Mouse (Mus musculus) hindbrain, postnatal 0 days (tissue): ENCODE data around the gene Krtap28-10. TPM values are rescaled to one million over a fixed set of nuclear protein-coding genes. Genes with fewer than 3 reads are reported as not detected.

Experiments used
- ATAC-seq: fragments of 200-750 bp; cut with Nextera tagmentation; 2 replicates; pipeline ENCODE4 v1.8.0; 2017; ENCODE audit warnings: mild to moderate bottlenecking, moderate TSS enrichment, moderate library complexity
- DNase-seq: peaks from one replicate; pipeline ENCODE4 v3.0.0-alpha.2; 2015; ENCODE audit warnings: low spot score
- H3K27ac ChIP-seq: fragments of 300-500 bp; sonication (generic); 2 replicates; pipeline ENCODE4 v1.5.1; 2014; ENCODE audit warnings: mild to moderate bottlenecking
- H3K27me3 ChIP-seq: fragments of 300-500 bp; sonication (generic); 2 replicates; pipeline ENCODE4 v1.6.1; 2014; ENCODE audit warnings: low read length, mixed read lengths; ENCODE audit not compliant: insufficient read depth
- H3K36me3 ChIP-seq: fragments of 300-500 bp; sonication (generic); 2 replicates; pipeline ENCODE4 v1.6.1; 2014; ENCODE audit warnings: low read length, mixed read lengths; ENCODE audit not compliant: insufficient read depth
- H3K4me1 ChIP-seq: fragments of 300-500 bp; sonication (generic); 2 replicates; pipeline ENCODE4 v1.6.1; 2014; ENCODE audit warnings: antibody characterized with exemption, low read length, mixed read lengths; ENCODE audit not compliant: insufficient read depth
- H3K4me2 ChIP-seq: fragments of 300-500 bp; sonication (generic); 2 replicates; pipeline ENCODE4 v1.6.1; 2014; ENCODE audit warnings: low read depth, mild to moderate bottlenecking, low read length, moderate library complexity, mixed read lengths
- H3K4me3 ChIP-seq: fragments of 300-500 bp; sonication (generic); 2 replicates; pipeline ENCODE4 v1.5.1; 2014; ENCODE audit warnings: low read length
- H3K9ac ChIP-seq: fragments of 300-500 bp; sonication (generic); replicated peaks from 2 replicates; pipeline ENCODE4 v1.6.1; 2014; ENCODE audit warnings: mild to moderate bottlenecking, low read length, moderate library complexity, mixed read lengths
- H3K9me3 ChIP-seq: fragments of 300-500 bp; sonication (generic); 2 replicates; pipeline ENCODE4 v1.6.1; 2016; ENCODE audit warnings: low read length, mixed read lengths
- CTCF ChIP-seq: IDR thresholded peaks from 2 replicates; pipeline ENCODE4 v1.5.1; 2016; ENCODE audit warnings: antibody characterized with exemption, control low read depth, low read depth
- WGBS: fragments of 180-500 bp; shearing (Covaris S2); extraction: QIAGEN DNeasy Blood & Tissue Kit; methylation state at CpG from one replicate; pipeline ENCODE4 v1.1.7; 2014; 5-methylcytosine and 5-hydroxymethylcytosine counted together
- polyA plus RNA-seq: library from polyadenylated mRNA; unstranded; fragments of >200 nt; fragmentation: Nextera tagmentation; extraction: Ambion mirVana; gene quantifications from 2 replicates; pipeline ENCODE4 v1.2.1, GENCODE M21; 2015
- total RNA-seq: library from RNA; depleted of rRNA; stranded (reverse); fragments of >200 nt; gene quantifications from 2 replicates; pipeline ENCODE4 v1.2.3, GENCODE M21; 2014

Krtap28-10 gene
- total and polyA plus RNA-seq, 2 experiments from 2014 or later: not detected

- Histone ChIP-seq H3K27ac (no peak overlapping the region), H3K4me3 (no peak overlapping the region), H3K4me1 (no peaks in the 10 kb centered on the region), H3K9me3 (no peaks in the 10 kb centered on the region), H3K9ac (no peak overlapping the region), H3K27me3 (no peaks in the 10 kb centered on the region), H3K4me2 (no peak overlapping the region), H3K36me3 (no peaks in the 10 kb centered on the region)
- no peak for TF ChIP-seq CTCF
- DNase-seq (no peak), ATAC-seq (no peak)
- WGBS: 93% methylated on average over 4 of the region's 4 CpGs
Observed at GRCm38 (mm10) chr1:83066577-83066976, 24.3 kb upstream of the Krtap28-10 start.

GRCm38 (mm10) chr1:83064851-83065250 is 22.6 kb upstream of the Krtap28-10 start:
- Histone ChIP-seq H3K9me3 (no peaks in the 10 kb centered on the region), H3K4me2 (no peak overlapping the region), H3K27ac (no peak overlapping the region), H3K27me3 (no peaks in the 10 kb centered on the region), H3K36me3 (no peaks in the 10 kb centered on the region), H3K9ac (no peak overlapping the region), H3K4me1 (no peaks in the 10 kb centered on the region), H3K4me3 (no peak overlapping the region)
- ATAC-seq (no peak), DNase-seq (peak; percentile 68)
- WGBS: 28% methylated on average over 3 of the region's 3 CpGs
- peak; percentile 67 for TF ChIP-seq CTCF

- TF ChIP-seq CTCF: no peak
- Histone ChIP-seq H3K9ac (no peak within 1 kb of the TSS), H3K27ac (no peak within 1 kb of the TSS), H3K4me1 (no peaks in the 10 kb centered on the region), H3K36me3 (no peaks in the 10 kb centered on the region), H3K27me3 (no peaks in the 10 kb centered on the region), H3K4me2 (no peak within 1 kb of the TSS), H3K4me3 (no peak within 1 kb of the TSS), H3K9me3 (no peaks in the 10 kb centered on the region)
- DNase-seq (no peak), ATAC-seq (no peak)
- WGBS: 78% methylated on average over 4 of the region's 4 CpGs
Observed at GRCm38 (mm10) chr1:83060643-83061042, 18.4 kb upstream of the Krtap28-10 start, which contains the start of gene Krtap28-13. Gene Krtap28-13 (plus strand): TSS chr1:83060930.

- 91% methylated on average over 9 of the region's 9 CpGs for WGBS
- H3K36me3 ChIP-seq: no peaks in the 10 kb centered on the region
Observed at GRCm38 (mm10) chr1:83059278-83059677, 17.0 kb upstream of the Krtap28-10 start, which contains the start of gene A030005K14Rik. Gene A030005K14Rik (minus strand): TSS chr1:83059378.

GRCm38 (mm10) chr1:83058481-83058880 is 16.2 kb upstream of the Krtap28-10 start:
- TF ChIP-seq CTCF: no peak
- H3K9me3 ChIP-seq: no peaks in the 10 kb centered on the region
- no peak overlapping the region for H3K9ac ChIP-seq
- H3K36me3 ChIP-seq: no peaks in the 10 kb centered on the region
- ATAC-seq (no peak), DNase-seq (no peak)
- 65% methylated on average over 1 of the region's 1 CpGs for WGBS
- H3K27ac ChIP-seq: no peak overlapping the region
- H3K4me2 ChIP-seq: no peak overlapping the region
- no peak overlapping the region for H3K4me3 ChIP-seq
- H3K4me1 ChIP-seq: no peaks in the 10 kb centered on the region
- H3K27me3 ChIP-seq: no peaks in the 10 kb centered on the region

More at GRCm38 (mm10) chr1:83059278-83059677, 17.0 kb upstream of the Krtap28-10 start, which contains the start of gene A030005K14Rik:
- ATAC-seq (no peak), DNase-seq (no peak)
- Histone ChIP-seq H3K27me3 (no peaks in the 10 kb centered on the region), H3K27ac (no peak within 1 kb of the TSS), H3K9me3 (no peaks in the 10 kb centered on the region), H3K4me2 (no peak within 1 kb of the TSS), H3K9ac (no peak within 1 kb of the TSS), H3K4me3 (no peak within 1 kb of the TSS), H3K4me1 (no peaks in the 10 kb centered on the region)
- TF ChIP-seq CTCF: no peak

- no peaks in the 10 kb centered on the region for H3K4me1 ChIP-seq
- WGBS: 81% methylated on average over 5 of the region's 5 CpGs
- H3K4me3 ChIP-seq: no peak within 1 kb of the TSS
- TF ChIP-seq CTCF: no peak
- no peaks in the 10 kb centered on the region for H3K27me3 ChIP-seq
- ATAC-seq (no peak), DNase-seq (no peak)
- no peaks in the 10 kb centered on the region for H3K9me3 ChIP-seq
- H3K9ac ChIP-seq: no peak within 1 kb of the TSS
- H3K27ac ChIP-seq: no peak within 1 kb of the TSS
- H3K4me2 ChIP-seq: no peak within 1 kb of the TSS
- H3K36me3 ChIP-seq: no peaks in the 10 kb centered on the region
Observed at GRCm38 (mm10) chr1:83044882-83045427, 2.7 kb upstream of the Krtap28-10 start, which contains the start of gene Gm47969. Gene Gm47969 (plus strand): TSS chr1:83044932.

- no peak overlapping the region for H3K27ac ChIP-seq
- H3K4me1 ChIP-seq: no peaks in the 10 kb centered on the region
- H3K27me3 ChIP-seq: no peaks in the 10 kb centered on the region
- no peak overlapping the region for H3K4me3 ChIP-seq
- no peak for ATAC-seq
- no peaks in the 10 kb centered on the region for H3K9me3 ChIP-seq
- H3K36me3 ChIP-seq: no peaks in the 10 kb centered on the region
- no peak overlapping the region for H3K4me2 ChIP-seq
- H3K9ac ChIP-seq: no peak overlapping the region
- DNase-seq: no peak
- no peak for TF ChIP-seq CTCF
- WGBS: 82% methylated on average over 4 of the region's 4 CpGs
Observed at GRCm38 (mm10) chr1:83039080-83039479, 3.2 kb downstream of the Krtap28-10 start.
